Mouse (Mus musculus) gastrocnemius, postnatal 25 days (tissue): ENCODE results near the gene Tex9. TPM values are rescaled to one million over a fixed set of nuclear protein-coding genes. Genes with fewer than 3 reads are reported as not detected.
"Not testable (repeated sequence)": the region's sequence is repeated elsewhere in the genome, so short reads cannot be mapped to it uniquely, and the experiment has no call there.

Experiments
- DNase-seq: peaks from one replicate; pipeline ENCODE4 v3.0.0; 2022
- total RNA-seq, 2 experiments: library from RNA; stranded (reverse); gene quantifications; 1 replicate in 1 of 2; 2 replicates in 1 of 2; pipeline ENCODE4 v1.2.3; 2021

Tex9 gene
- total RNA-seq, 2 experiments from 2014 or later = 1.2 to 1.9 TPM

DNA sequence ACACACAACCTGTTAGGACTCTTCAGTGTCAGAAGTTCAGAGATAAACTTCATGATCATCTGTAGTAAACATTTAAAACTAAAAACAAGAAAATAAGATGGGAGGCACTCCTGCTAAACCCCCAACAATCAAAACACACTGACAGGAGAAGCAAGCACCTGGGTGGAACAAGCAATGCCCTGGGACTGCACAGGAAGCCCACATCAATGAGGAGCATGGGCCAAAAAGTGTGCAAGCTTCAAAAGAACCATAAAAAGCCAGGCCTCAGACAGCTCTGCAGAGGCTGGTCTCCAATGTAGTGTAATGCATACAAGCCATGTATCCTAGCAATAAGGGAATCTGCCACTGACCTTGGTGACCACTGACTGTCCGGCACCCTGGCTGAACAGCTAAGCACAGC, 12.7 kb downstream of the Tex9 start:
- no peak for DNase-seq

DNA sequence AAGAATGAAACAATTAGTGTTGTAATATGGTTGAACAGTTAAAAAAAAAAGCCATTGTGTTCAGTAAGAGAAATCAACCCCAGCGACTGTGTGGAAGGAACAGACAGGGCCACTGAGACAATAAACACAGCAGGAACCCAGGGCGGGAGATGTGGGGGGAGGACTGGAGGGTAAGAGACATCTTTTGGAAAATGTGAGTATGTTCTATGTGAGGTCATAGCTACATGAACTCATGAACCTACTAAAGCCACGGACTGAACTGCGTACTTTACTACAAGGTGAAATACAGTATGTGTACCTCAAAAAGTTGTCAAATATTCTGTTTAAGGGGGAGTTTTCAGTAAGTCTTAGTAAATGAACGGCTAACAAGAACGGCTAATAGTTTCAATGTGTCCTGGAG, 14.7 kb downstream of the Tex9 start:
- no peak for DNase-seq

DNA sequence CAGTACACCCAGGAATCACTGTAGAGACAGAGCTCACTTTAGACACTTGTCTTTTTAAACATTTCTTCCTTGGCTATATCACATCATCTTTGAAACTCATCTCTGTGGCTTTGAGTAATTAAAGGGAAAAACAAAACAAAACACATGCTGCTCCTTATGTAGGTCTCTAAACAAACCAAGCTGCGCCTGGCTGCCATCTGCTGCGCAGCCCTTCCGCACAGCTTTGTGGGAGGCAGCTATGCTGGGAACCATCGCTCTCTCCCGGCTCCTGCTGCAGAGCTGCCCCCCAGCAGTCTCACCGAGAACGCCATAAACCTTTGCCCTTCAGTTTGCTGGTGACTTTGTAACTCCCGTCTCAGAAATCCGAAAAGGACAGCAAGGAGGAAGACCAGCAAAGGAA, 16.5 kb downstream of the Tex9 start:
- no peak for DNase-seq

DNA sequence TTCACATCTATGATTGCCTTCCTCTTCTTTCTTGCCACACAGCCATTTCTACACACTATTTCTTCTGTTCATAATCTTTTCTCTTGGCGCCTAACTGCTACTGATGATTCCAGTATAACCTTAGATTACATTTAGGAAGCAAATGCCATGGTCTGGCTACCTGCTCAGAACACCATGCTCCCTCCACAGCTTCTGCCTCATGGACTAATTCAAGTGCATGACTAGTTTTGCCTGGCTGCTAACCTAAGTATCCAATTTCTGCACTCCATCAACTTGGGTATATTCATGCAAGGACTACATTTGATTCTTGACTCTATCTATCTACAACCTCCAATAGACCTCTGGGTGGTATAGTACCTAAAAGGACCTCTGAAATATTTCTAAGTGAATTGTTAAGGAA, 22.2 kb downstream of the Tex9 start:
- DNase-seq = peak; percentile 24

DNA sequence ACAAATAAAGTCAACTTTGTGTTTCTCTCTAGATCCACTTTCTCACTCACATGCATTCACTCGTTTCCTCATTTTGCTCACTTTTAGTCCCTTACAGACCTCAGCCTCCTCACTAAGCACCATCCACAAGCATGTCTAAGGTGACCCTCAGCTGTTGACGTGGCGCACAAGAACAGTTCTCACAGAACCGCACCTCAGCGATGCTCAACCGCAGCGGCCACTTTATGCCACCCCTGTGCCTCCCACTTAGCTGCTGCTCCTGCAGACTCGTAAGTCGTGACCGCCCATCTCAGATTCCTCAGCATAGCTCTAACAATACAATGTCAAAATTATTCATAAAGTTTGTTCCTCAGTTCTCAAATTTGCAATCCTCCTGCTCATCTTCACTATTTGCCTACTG, 23.4 kb downstream of the Tex9 start:
- no peak for DNase-seq

DNA sequence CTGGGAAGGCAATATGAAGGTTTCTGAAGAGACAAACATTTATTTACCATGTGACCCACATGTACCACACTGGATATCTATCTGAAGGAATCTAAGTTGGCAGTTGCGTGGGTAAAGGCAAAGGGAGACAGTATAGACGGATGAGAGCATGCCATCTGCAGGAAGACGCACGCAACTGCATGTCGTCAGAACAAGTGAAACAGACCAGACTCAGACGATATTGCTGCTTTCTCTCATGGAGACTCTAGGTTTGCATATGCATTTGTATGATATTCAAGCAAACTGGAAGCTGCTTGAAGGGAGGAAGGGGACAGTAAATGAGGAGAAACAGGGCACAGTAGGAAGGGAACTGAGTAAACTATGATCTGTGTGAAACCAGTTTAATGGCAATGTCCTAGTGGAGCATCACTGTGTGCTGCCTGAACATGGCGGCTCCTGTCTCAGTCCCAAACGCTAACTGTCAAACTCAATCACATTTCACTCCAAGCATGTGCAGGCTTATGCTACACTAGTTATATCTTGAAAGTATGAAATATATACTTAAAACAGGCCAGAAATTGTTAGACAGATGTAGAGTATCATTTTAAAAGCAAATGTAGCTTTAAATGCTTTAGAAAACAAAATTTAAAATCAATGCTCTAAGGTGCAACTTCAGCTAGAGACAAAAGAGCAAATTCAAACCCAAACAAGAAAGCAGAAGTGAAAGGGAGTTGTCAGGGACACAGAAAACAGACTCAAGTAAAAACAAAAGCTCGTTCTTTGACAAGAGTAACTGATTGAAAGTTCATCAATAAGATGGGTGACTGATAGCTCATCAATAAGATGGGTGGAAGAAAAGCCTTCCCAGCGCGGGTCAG, 24.2 kb downstream of the Tex9 start:
- no peak for DNase-seq

DNA sequence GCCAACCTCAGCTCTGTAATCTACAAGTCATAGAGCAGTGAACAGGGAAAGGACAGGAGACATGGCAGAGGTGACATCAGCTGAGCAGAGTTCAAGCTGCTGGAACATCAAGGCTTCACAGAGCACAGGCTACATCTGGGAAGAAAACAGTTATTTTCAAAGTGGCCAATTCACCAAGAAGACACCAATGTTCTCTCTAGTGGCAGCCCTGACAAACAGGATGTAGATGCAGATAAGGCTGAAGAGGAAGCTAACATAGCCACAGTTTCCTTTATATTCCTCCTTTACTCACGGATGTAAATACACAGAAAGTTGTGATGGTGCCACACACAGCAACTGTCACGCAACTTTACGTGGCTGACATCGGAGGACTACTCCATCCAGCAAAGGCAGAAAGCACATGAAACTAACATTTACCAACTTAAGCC, 26.2 kb downstream of the Tex9 start:
- no peak for DNase-seq

DNA sequence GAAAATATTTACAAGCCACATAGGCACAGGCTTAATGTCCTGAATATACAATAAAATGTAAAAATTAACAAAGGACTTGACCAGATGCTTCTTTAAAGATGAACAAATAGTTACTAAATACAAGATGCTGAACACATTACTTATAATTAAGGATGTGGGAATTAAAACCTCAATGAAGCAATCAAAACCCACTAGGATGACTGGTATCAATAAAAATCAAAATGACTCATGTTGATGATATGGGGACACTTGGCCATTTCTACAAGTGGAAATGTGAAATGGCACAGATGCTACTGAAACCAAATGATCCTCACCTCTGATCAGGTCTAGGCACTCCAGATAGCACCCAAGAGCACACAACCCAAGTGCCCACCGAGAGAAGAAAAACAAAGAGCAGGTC, 27.2 kb downstream of the Tex9 start:
- DNase-seq = no peak

DNA sequence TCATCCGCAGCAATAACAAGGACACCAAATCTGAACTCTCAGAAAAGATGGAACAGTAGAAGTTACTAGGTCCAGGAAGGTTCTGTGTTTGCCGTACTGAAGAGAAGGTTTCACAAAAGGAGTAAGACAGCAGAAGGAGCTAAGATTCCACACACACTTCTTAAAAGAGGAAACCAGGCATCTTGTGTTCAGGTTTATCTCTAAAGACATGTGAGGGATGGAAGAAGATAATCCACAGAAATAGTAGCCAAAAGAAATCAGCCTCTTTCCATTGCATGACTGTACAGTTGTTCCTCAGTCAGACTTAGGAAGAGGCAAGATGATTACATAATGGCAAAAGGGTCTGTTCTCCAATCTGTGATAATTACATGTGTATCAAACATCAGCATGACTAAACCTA, 29.6 kb downstream of the Tex9 start:
- DNase-seq = no peak

DNA sequence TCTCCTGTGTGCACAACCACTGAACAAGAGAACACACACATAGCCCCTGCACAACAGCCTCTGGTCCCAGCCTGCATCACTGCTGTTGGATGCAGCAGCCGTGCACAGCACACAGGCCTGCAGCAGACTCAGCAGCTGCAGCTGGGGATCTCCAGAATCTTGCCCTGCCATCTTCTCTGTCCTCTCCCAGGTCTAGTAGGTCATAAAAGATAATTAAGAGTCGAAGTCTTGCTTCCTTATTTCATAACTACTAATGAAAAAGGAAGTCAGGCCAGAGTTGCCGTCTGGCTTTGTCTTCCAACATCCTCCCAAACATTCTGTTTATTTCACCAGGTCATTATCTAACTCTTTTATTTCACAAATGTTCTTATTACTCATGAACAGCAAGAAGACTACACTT, 31.2 kb downstream of the Tex9 start:
- no peak for DNase-seq

DNA sequence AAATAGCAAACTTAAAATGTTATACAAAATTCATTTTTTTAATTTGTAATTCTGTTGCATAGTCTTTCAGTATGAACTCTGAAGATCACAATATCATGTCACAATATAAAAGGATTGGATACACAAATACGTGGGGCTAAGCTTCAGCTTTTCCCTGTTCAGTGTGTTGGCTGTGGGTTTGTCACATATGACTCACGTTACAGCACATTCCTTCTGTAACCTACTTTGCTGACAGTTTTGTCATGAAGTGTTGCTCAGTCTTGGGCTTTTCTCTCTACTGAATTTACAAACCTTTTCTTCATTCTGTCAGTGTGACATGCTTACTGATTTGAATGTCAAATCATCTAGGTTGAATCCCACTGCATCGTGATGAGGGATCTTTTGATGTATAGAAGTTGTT, 32.3 kb downstream of the Tex9 start:
- DNase-seq = no peak

DNA sequence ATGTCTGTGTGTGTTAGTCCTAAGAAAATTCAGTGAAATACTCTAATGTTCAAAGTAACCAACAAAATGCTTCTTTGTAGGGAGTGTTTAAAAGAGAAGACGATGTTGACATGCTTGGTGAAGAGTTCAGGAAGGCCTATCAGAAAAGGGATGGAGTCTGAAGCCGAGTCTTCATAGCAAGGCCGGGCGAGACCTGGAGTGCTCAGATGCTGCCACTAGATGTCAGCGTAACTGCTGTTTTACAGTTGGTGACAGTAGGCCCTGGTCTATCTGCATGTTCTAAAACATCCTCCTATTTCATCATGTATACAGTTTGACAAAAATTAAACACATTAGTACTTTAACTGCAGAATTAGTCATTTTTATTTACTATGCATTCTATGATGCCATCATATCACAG, 33.8 kb downstream of the Tex9 start:
- no peak for DNase-seq

DNA sequence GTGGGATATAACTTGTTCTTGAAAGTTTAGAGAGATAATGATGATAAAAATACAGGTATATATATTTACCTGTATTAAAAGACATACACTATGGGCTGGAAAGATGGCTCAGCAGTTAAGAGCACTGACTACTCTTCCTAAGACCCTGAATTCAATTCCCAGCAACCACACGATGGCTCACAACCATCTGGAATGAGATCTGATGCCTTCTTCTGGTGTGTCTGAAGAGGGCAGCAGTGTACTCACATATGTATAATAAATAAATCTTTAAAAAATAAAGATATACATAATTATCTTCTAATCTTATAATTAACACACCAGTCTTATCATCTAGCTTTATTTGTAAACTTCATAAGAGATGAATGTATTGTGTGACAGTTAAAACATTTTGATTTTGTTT, 35.6 kb downstream of the Tex9 start:
- DNase-seq = no peak

DNA sequence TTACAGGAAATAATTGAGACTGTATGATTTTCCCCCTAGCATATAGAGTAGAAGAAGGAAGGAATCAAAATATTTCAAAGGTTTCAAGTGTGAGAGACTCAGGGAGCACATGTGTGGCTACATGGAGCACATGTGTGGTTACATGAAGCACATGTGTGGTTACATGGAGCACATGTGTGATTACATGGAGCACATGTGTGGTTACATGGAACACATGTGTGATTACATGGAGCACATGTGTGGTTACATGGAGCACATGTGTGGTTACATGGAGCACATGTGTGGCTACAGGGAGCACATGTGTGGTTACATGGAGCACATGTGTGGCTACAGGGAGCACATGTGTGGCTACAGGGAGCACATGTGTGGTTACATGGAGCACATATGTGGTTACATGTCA, 37.7 kb downstream of the Tex9 start:
- not testable (repeated sequence) for DNase-seq

DNA sequence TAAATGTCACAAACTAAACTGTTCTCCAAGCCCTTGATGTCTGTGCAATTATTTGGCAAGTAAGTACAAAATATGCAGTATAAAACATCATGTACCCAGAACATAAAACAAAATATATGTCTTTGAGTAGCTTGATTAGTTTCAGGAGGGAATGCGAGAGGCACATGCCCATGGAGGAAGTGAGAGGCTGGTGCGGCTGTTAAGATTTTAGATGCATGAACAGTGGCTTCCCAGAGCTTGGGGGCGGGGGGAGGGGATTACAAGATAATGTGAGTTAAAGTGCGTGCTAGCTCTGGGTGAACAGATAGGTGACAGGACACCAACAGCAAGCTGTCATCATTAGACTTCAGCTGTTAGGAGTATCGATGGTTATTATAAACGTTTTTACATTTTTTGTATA, 40.9 kb downstream of the Tex9 start:
- no peak for DNase-seq

DNA sequence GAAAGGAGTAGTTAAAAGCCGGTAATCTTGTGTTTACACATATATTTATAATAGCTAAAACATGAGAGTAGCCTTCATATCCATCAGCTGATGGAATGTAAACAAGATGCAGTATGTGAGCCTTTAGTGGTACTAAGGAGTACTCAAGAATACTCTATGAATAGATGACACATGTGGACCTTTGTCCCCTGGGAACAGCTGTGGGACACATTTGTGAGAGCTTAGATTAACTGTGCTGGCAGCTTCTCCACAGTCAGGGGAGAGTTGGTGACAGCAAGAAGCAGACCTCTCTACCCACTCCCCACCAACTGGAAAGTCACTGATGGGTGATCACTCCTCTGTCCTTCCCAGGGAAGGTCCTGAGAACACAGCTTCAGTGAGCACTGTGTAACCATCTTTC, 41.6 kb downstream of the Tex9 start:
- no peak for DNase-seq

DNA sequence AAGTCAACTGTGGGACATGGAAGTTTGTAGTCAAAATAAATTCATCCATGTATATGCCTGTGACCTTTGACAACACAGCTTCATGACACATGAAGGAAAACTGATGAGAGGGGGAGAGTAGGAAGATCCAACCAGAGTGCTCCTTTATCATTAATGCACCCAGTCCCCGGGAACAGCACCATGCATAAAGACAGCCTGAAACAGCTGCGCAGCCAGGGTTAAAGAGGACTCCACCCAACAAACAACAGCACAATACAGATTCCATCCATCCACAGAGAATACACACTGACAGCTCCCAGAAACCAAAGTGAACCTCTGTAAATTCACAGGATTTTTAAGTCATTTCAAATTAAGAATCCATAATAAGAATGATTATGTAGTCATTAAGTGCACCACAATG, 42.2 kb downstream of the Tex9 start:
- no peak for DNase-seq

DNA sequence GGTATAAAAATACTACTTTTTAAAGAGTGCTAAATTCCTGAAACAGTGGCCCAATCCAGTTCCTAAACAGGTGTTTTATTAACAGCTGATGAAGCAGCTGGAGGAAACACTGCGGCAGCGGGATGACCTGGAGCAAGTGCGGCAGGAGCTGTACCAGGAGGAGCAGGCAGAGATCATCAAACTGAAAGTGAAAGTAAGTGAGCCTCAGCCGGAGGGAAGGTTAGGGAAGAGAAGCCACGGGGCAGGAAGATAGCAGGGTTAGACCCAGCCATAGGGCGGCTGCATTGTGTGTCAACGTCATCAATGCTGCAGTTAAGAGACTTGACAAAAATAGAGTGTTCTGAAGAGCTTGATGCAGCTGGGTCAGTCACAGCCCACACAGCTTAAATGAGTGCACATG, 42.6 kb downstream of the Tex9 start:
- peak; percentile 15 for DNase-seq

DNA sequence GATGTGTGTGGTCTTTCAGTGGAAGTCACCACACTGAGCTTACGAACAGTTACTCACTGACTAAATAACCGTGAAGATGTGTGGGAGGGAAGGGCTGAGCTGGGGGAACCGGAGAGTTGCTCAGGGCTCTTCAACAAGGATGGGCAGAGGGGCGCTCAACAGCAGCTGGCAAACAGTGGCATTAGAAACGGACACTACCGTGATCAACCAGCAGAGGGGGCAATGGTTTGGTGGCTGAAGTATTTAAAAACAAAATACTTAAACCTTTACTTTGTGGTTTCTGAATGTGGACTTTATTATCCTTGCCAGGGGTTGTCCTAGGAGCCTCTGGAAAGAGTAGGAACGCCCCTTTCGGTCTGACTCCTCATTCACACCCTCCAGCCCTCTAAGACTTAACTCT, 44.0 kb downstream of the Tex9 start:
- peak; percentile 28 for DNase-seq

DNA sequence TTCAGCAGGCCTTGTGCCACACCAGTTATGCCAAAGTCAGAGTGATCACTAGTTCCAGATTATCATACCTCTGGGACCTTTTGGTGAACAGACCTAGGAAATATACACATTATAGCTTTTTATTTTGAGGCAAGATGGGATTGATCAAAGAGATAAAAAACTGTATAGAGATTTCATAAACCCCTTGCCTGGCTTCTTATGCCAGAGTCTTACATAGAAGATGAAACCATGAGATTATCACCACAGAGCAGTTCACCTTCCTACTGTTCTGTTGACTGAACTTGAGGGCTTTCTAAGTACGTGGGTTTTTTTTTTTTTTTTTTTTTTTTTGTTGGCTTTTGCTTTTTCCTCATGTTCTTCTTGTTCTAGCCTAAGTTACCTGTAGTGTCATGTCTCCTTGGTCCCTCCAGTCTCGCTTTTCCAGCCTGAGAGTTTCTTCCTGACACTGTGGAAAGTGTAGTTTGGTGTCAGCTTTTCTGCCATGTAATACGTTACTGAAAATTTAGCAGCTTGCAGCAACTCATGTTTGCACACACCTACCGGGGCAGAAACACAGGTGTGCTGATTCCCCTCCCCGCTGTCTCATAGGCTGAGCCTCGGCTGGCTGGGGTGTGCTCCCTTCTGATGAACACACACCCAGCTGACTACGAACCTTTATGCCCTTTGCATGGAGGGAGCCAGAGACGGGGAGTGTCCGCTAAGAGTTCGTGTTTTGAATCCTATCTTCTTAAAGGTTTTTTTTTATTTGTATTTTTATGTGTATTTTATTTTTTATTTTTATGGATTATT, 49.9 kb downstream of the Tex9 start:
- no peak for DNase-seq

DNA sequence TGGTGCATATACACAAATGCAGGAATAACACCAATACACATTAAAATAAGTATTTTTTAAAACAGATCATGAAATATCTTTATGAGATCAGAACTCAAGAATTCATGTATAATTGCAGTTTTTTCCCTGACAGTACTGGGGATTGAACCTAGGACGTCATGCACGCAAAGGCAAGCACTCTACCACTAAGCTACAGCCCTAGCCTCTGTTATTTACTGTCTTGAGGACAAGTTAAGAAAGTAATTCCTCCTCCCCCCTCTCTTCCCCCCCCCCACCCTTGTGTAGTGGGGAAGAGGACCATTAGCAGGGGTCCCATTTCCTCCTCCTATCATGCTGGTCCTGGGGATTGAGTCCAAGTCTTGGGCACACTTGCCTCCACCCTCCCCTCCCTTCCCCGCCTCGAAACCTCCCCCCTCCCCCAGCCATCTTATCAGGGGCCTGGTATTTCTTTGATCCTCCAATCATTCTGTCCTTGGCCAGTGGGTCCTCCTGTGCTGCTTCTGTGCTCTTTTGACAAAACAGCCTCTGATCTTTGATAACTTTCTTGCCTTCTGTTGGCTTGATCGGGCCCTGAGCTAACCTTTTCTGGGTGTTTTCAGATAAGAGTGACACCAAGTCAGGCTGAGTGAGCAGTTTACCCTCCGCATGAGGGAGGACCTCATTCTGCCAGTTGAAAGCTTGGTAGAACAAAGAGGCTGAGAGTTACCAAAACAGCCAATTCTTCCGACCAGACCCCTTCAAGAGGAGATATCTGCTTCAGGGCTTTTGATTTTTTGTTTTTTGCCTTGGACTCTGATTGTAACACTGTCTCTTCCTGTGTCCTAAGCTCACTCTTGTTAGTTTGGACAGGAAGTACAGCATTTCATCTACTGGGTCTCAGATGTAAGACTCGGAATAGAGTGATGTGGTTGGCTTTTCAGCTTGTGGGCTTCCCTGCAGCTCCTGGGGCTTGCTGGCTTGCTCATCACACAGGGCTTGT, 50.8 kb downstream of the Tex9 start:
- DNase-seq = no peak

DNA sequence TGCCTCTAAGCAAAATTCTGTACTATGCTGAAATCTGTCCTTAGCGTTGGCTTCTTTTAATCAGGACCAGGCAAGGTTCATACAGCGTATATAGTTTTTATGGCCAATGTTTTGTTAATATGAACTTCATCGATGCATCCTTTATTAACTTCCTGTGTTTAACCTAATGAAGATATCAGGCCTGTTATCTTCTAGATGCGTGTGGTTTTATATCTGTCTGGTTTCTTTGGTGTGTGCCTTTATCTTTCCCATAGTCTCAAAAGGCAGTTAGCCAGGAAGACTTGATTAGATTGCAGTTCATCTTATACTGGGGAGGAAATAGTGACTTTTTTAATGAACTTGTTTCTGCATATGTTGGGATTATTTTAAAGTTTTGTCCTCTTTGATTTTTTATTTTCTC, 51.7 kb downstream of the Tex9 start:
- no peak for DNase-seq

DNA sequence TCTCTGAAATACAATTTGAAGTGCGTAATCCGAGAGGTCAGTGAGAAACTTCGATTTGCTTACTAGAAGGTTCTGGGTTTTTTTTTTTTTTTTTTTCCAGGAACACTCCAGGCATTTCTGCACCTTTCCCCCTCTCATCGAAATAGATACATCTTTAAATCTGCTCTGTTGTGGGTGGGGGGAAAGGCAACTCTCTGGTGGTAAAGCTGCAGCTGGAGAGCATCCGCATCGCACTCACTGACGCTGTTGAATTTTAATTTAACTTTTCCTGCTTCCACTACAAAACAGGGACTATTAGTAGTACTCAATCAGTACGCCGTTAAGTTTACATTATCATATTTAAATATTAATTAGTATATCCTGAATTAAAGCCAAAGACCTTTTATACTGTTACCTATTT, 53.3 kb downstream of the Tex9 start:
- no peak for DNase-seq
